Mouse (Mus musculus) heart, embryonic 14.5 days (tissue): Measurements from ENCODE around the gene Ptcd2. TPM values are rescaled to one million over a fixed set of nuclear protein-coding genes. Genes with fewer than 3 reads are reported as not detected.

Experiments
- ATAC-seq: fragments of 200-750 bp; cut with Nextera tagmentation; 2 replicates; pipeline ENCODE4 v1.8.0; 2017; ENCODE audit warnings: low read depth, moderate TSS enrichment; ENCODE audit not compliant: insufficient number of reproducible peaks, insufficient read depth, low FRiP score
- H3K27ac ChIP-seq, 2 experiments: fragments of 200-500 bp in 1 of 2; fragments of 300-500 bp in 1 of 2; sonication (generic) in 1 of 2; replicated peaks in 1 of 2; 2 replicates each; pipeline ENCODE4 v1.5.1; 2012 to 2014; ENCODE audit warnings: low read depth in 2 of 2, low read length in 2 of 2, control low read depth in 1 of 2, mild to moderate bottlenecking in 1 of 2, mixed read lengths in 1 of 2; ENCODE audit not compliant: control insufficient read depth in 1 of 2, insufficient read depth in 1 of 2
- H3K27me3 ChIP-seq: fragments of 300-500 bp; sonication (generic); 2 replicates; pipeline ENCODE4 v1.6.1; 2014; ENCODE audit warnings: mild to moderate bottlenecking, low read length, control low read depth; ENCODE audit not compliant: control insufficient read depth, insufficient read depth
- H3K36me3 ChIP-seq: fragments of 300-500 bp; sonication (generic); 2 replicates; pipeline ENCODE4 v1.6.1; 2014; ENCODE audit warnings: mild to moderate bottlenecking, control low read depth, low read length, mixed read lengths; ENCODE audit not compliant: control insufficient read depth, insufficient read depth
- H3K4me1 ChIP-seq, 2 experiments: fragments of 200-500 bp in 1 of 2; fragments of 300-500 bp in 1 of 2; sonication (generic) in 1 of 2; 2 replicates each; pipeline ENCODE4 v1.6.1; 2012 to 2014; ENCODE audit warnings: low read length in 2 of 2, control low read depth in 1 of 2, mixed read lengths in 1 of 2; ENCODE audit not compliant: control insufficient read depth in 2 of 2, insufficient read depth in 2 of 2
- H3K4me2 ChIP-seq: fragments of 300-500 bp; sonication (generic); 2 replicates; pipeline ENCODE4 v1.6.1; 2014; ENCODE audit warnings: mild to moderate bottlenecking, low read length
- H3K4me3 ChIP-seq, 2 experiments: fragments of 200-500 bp in 1 of 2; fragments of 300-500 bp in 1 of 2; sonication (generic) in 1 of 2; 2 replicates each; pipeline ENCODE4 v1.5.1; 2012 to 2014; ENCODE audit warnings: low read length in 2 of 2, mild to moderate bottlenecking in 2 of 2, control low read depth in 1 of 2, low read depth in 1 of 2, moderate library complexity in 1 of 2; ENCODE audit not compliant: control insufficient read depth in 1 of 2, insufficient read depth in 1 of 2
- H3K9ac ChIP-seq: fragments of 300-500 bp; sonication (generic); 2 replicates; pipeline ENCODE4 v1.6.1; 2014; ENCODE audit warnings: mild to moderate bottlenecking, low read length
- H3K9me3 ChIP-seq: fragments of 300-500 bp; sonication (generic); 2 replicates; pipeline ENCODE4 v1.6.1; 2016; ENCODE audit warnings: low read length, control low read depth; ENCODE audit not compliant: control insufficient read depth
- WGBS: fragments of 180-500 bp; shearing (Covaris S2); extraction: QIAGEN DNeasy Blood & Tissue Kit; methylation state at CpG from one replicate; pipeline ENCODE4 v1.1.7; 2014; 5-methylcytosine and 5-hydroxymethylcytosine counted together
- polyA plus RNA-seq: library from polyadenylated mRNA; unstranded; fragments of >200 nt; fragmentation: Nextera tagmentation; extraction: Ambion mirVana; gene quantifications from 2 replicates; pipeline ENCODE4 v1.2.1, GENCODE M21; 2014

Gene Ptcd2
- polyA plus RNA-seq, 1 experiment from 2014 or later: 73.0 TPM

GRCm38 (mm10) chr13:99299921-99300320, 44.6 kb downstream of the Ptcd2 start:
- Histone ChIP-seq H3K36me3 (no peaks in the 10 kb centered on the region), H3K4me1 (peaks cover 14 to 17% of the 10 kb centered on the region in 2 experiments), H3K27me3 (no peaks in the 10 kb centered on the region), H3K4me2 (no peak overlapping the region), H3K9me3 (no peaks in the 10 kb centered on the region), H3K27ac (no peak overlapping the region), H3K4me3 (no peak overlapping the region), H3K9ac (no peak overlapping the region)
- ATAC-seq: no peak
- 73% methylated on average over 5 of the region's 5 CpGs for WGBS

DNA sequence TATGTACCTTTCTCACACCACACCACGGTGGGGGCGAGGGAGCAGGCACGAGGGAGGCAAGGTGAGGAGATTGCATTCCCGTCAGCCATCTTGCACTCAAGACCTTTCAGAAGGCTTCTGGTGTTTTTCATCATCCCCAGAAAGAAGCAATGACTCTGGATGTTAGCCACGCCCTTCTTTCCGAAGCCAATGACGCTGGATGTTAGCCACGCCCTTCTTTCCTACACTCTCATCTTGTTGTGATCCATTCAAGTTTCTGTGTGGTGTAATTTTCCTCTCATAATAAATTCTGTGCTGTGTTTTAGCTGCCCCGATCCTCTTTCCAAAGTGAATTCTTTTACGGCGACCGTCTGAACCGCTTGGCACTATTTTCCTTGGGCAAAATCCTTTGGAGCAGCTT, 50.3 kb downstream of the Ptcd2 start:
- no peak overlapping the region for H3K9ac ChIP-seq
- H3K36me3 ChIP-seq: no peaks in the 10 kb centered on the region
- H3K4me2 ChIP-seq: no peak overlapping the region
- WGBS: 89% methylated on average over 13 of the region's 13 CpGs
- H3K27me3 ChIP-seq: no peaks in the 10 kb centered on the region
- no peak overlapping the region for H3K27ac ChIP-seq
- H3K4me1 ChIP-seq: no peaks in the 10 kb centered on the region; a peak in 1 of 4 replicates
- ATAC-seq: no peak
- H3K4me3 ChIP-seq: no peak overlapping the region
- H3K9me3 ChIP-seq: no peaks in the 10 kb centered on the region

DNA sequence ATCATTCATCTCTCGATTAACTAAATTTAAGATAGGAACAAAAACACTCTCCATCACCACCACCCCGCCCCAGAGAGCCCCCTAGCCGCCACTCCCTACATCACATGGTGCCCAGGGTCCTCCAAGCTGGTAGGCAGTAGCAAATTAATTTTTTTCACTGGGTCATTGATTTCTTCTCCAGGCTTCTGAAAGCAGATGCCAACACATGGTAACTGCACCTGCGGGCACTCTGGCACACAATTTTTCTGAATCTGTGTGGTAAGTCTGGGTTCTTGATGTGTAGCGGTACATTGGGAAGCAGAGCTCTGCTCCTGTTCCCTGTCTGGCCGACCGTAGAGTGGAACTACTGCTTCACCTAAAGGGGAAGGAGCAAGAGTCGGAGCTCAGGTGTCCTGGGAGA, 53.7 kb downstream of the Ptcd2 start:
- no peak for ATAC-seq
- Histone ChIP-seq H3K4me3 (no peak overlapping the region), H3K27me3 (no peaks in the 10 kb centered on the region), H3K9ac (no peak overlapping the region), H3K4me2 (no peak overlapping the region), H3K36me3 (no peaks in the 10 kb centered on the region), H3K27ac (no peak overlapping the region), H3K9me3 (no peaks in the 10 kb centered on the region), H3K4me1 (no peaks in the 10 kb centered on the region)
- WGBS: 85% methylated on average over 8 of the region's 8 CpGs

- Histone ChIP-seq H3K36me3 (no peaks in the 10 kb centered on the region), H3K27me3 (no peaks in the 10 kb centered on the region), H3K9ac (no peak overlapping the region), H3K4me3 (no peak overlapping the region), H3K4me2 (no peak overlapping the region), H3K4me1 (peaks cover 4 to 7% of the 10 kb centered on the region in 2 experiments; a peak in 3 of 4 replicates), H3K27ac (no peak overlapping the region), H3K9me3 (no peaks in the 10 kb centered on the region)
- WGBS: 75% methylated on average over 9 of the region's 9 CpGs
- no peak for ATAC-seq
Observed at GRCm38 (mm10) chr13:99287786-99288185, 56.7 kb downstream of the Ptcd2 start.

- Histone ChIP-seq H3K27ac (no peak overlapping the region), H3K27me3 (no peaks in the 10 kb centered on the region), H3K4me2 (no peak overlapping the region), H3K4me3 (no peak overlapping the region), H3K9me3 (no peaks in the 10 kb centered on the region), H3K4me1 (peaks cover 4 to 8% of the 10 kb centered on the region in 2 experiments; a peak in 3 of 4 replicates), H3K36me3 (no peaks in the 10 kb centered on the region), H3K9ac (no peak overlapping the region)
- ATAC-seq: no peak
- 94% methylated on average over 4 of the region's 4 CpGs for WGBS
Observed at GRCm38 (mm10) chr13:99287207-99287606, 57.3 kb downstream of the Ptcd2 start.

- no peak overlapping the region for H3K4me2 ChIP-seq
- H3K4me1 ChIP-seq: peaks cover 4 to 9% of the 10 kb centered on the region in 2 experiments
- no peaks in the 10 kb centered on the region for H3K27me3 ChIP-seq
- WGBS: 57% methylated on average over 2 of the region's 2 CpGs
- H3K9me3 ChIP-seq: 0 out of 2 replicates have a peak, but pooled peaks cover 2% of the 10 kb centered on the region
- H3K36me3 ChIP-seq: no peaks in the 10 kb centered on the region
- H3K4me3 ChIP-seq: no peak overlapping the region
- no peak overlapping the region for H3K9ac ChIP-seq
- ATAC-seq: no peak
- no peak overlapping the region for H3K27ac ChIP-seq
Observed at GRCm38 (mm10) chr13:99285241-99285640, 59.3 kb downstream of the Ptcd2 start.

DNA sequence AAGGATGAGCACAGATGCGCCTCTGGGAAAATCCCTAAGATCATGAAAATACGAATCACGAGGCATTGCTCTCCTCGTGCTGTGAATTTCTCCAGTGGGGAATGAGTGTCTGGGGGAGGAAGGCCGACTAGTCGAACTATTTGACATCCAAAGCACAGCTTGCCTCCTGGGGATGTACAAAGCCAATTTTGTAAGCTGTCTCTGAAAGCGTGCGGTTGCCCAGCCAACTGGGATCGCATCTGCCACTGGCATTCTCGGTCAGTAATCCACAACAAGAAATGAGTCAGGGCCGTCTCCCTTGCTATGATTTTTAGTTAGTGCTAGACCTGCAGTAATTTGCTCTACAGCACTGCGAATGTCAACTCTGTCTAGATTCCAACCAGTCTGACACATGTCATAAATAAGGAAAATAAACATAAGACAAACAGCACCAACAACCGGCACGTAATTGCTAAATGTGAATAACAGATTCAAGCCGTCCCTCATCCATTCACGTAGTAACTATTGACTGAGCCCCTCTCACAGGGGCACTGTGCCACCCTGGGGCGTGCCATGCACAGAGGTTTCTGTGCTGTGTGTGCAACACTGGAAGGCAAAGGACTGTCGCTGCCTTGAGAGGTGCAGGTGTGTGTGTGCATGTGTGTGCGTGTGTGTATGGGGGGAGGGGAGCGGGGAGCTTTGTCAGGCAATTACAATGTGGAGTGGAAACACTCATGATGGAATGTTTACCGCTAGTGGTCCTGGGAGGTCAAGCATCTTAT, 59.9 kb downstream of the Ptcd2 start:
- Histone ChIP-seq H3K4me1 (peaks cover 4 to 11% of the 10 kb centered on the region in 2 experiments), H3K27me3 (no peaks in the 10 kb centered on the region), H3K9me3 (0 out of 2 replicates have a peak, but pooled peaks cover 2% of the 10 kb centered on the region), H3K36me3 (no peaks in the 10 kb centered on the region), H3K27ac (no peak overlapping the region), H3K4me2 (no peak overlapping the region), H3K4me3 (no peak overlapping the region), H3K9ac (no peak overlapping the region)
- ATAC-seq: no peak
- WGBS: 85% methylated on average over 21 of the region's 21 CpGs

GRCm38 (mm10) chr13:99283916-99284315, 60.6 kb downstream of the Ptcd2 start:
- H3K36me3 ChIP-seq: no peaks in the 10 kb centered on the region
- H3K9ac ChIP-seq: no peak overlapping the region
- no peak for ATAC-seq
- no peak overlapping the region for H3K4me2 ChIP-seq
- H3K27ac ChIP-seq: no peak overlapping the region
- H3K4me3 ChIP-seq: no peak overlapping the region
- 93% methylated on average over 12 of the region's 12 CpGs for WGBS
- H3K9me3 ChIP-seq: 0 out of 2 replicates have a peak, but pooled peaks cover 2% of the 10 kb centered on the region
- H3K4me1 ChIP-seq: peaks cover 7 to 15% of the 10 kb centered on the region in 2 experiments
- H3K27me3 ChIP-seq: no peaks in the 10 kb centered on the region
